Mouse (Mus musculus): ENCODE measurements around the gene Drap1.

Gene Drap1

DNA sequence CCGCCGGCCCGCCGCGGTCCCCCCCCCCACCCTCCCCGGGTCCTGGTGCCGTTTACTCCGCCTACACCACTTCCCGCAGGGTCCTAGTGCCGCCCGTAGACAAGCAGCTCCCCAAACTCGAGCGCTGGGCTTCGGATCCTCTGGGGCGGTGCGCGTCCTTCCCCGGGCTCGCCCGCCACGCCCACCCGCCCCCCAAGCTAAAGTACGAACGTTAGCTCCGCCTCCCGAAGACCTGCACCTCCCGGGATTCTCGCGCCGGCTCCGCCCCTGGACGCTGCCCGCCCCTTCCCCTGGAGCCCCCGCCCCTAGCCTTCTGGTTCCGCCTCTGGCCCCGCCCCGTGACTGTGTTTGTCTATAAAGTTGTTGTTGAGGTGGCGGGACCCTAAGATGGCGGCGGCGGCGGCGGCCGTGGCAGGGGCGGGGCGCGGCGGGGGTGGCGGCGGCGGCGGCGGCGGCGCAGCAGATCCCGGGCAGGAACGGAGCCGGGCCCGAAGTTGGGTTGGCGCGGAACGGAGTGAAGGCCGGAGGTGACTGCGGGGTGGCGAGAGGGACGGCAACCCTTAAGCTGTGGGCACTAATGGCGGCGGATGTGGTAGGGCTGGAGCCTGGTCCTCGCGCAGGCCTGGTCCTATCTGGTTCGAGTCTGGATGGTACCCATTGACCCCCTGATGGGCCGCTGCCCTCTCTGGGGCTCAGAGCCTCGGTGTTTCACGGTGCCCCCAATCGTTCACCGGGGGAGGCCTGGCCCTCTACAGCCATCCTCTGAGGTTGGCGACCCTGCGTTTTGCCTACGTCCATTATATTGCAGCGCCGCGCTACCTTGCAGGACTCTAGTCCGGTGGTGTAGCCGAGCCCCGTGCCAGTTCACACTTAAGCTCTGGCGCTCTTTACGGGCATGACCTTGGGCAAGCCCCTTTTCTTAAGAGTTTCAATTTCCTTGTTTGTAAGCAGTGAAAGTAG lies at the start of gene Drap1, which contains the start of gene AI837181:
Gene Drap1, minus strand, starts transcription at position 198 of the 960 bp plus-strand sequence.
Gene AI837181, plus strand, starts transcription at position 363 of the 960 bp plus-strand sequence.
- DNase-seq (ENCODE audit: low spot score in 2 of 2): peak; percentile 88 to 92

GRCm38 (mm10) chr19:5473720-5474119 lies 48.9 kb upstream of the Drap1 start, which contains the start of gene Efemp2:
TSS of gene Efemp2 (plus strand) at chr19:5473954.
- peak; percentile 83 to 89 for DNase-seq (ENCODE audit: low spot score in 2 of 2)

DNA sequence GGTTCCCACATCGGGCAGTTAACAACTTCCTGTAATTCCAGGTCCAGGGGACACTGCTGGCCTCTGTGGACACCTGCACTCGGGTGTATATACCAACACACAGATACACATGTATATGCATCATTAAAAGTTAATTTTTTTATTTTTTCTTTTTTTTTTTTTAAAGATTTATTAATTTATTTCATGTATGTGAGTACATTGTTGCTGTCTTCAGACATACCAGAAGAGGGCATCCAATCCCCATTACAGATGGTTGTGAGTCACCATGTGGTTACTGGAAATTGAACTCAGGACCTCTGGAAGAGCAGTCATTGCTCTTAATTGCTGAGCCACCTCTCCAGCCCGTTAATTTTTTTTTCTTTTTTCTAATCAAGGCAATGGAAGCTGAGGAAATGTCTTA lies 48.1 kb upstream of the Drap1 start:
- no peak for DNase-seq (ENCODE audit: low spot score in 2 of 2)

- no peak for DNase-seq (ENCODE audit: low spot score in 2 of 2)
These were observed 47.1 kb upstream of the Drap1 start for GRCm38 (mm10) chr19:5471846-5472245.

- no peak for DNase-seq (ENCODE audit: low spot score in 2 of 2)
These were observed 43.6 kb upstream of the Drap1 start, which contains the start of gene Ctsw for GRCm38 (mm10) chr19:5468374-5468773. TSS of gene Ctsw (minus strand) at chr19:5468507.

DNA sequence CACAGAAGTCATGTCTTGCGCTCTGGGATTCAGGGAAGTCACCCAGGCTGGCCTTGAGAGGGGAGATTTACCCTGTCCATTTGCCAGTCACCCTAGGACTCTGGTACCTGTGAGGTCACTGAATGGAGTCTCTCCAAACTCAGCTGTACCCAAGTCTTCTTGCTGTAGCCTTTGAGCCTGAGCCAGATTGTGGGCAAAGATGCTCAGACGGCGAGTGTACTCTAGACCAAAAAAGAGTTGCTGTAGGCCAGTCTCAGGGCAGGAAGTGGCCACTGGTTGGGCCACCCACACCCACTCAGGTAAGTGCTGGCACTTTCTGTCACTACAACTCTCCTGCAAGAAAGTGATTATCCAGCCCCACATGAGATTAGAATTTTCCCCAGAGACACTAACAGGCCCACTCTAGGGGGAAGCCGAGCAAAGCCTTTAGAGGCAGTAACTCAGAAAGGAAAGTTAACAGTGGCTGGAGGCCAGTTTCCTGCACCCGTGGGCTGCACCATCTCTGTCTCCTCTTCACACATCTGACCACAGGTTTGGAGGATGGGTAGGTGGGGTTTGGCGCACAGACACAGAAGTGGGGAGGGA lies 42.2 kb upstream of the Drap1 start:
- no peak for DNase-seq (ENCODE audit: low spot score in 2 of 2)

DNA sequence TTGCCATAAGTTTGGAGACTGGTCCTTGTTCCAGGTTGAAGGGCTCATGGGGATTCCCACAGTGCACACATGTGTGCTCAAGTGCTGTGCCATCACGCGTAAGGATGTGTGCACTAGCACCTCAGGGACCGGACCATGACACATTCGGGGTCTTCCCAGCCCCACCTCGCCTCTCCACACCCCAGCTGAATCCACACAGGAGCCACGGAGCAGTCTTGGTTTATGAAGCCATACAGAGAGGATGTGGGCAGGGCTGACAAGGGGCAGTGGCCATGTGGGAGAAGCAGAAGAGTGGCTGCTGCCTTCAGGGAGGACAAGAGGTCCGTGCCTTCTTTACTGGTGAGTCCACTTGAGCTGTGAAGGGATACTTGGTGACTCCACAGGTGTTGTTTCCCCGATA lies 40.3 kb upstream of the Drap1 start:
- DNase-seq (ENCODE audit: low spot score in 2 of 2): no peak

DNA sequence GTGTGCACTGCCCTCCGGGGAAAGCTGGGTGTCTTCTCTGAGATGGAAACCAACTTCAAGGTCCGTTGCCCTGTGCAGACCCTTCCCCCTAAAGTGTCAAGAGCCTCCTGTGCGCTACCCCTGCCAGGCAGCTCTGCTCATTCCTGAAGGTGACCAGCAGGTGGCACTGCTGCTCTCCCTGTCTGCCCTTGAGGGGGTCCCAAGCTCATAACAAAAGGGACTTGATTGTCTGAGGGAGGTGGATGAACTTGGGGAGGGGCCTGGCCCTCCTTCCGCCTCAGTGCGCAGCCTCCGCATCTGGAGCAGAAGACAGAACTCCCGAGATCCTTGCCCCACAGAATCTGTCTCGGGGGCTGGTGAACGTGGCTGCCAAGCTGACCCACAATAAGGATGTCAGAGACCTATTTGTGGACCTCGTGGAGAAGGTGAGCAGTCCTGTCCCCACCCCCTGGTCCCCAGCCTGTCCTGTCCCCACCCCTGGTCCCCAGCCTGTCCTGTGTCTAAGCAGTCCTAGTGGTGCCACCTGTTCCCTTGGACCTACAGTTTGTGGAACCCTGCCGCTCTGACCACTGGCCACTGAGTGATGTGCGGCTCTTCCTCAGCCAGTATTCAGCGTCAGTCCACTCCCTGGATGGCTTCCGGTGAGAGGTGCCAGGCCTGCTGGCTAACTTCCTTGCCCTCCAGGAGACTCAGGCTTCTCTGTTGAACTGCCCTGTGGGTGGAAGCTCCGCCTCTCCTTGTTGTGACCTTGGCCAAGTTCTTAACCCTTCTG lies 39.2 kb upstream of the Drap1 start:
- DNase-seq (ENCODE audit: low spot score in 2 of 2): peak in 1 of 2 experiments; percentile 42

- no peak for DNase-seq (ENCODE audit: low spot score in 2 of 2)
These were observed 38.4 kb upstream of the Drap1 start for GRCm38 (mm10) chr19:5463212-5463611.

- no peak for DNase-seq (ENCODE audit: low spot score in 2 of 2)
These were observed 36.6 kb upstream of the Drap1 start for GRCm38 (mm10) chr19:5461411-5461810.

DNA sequence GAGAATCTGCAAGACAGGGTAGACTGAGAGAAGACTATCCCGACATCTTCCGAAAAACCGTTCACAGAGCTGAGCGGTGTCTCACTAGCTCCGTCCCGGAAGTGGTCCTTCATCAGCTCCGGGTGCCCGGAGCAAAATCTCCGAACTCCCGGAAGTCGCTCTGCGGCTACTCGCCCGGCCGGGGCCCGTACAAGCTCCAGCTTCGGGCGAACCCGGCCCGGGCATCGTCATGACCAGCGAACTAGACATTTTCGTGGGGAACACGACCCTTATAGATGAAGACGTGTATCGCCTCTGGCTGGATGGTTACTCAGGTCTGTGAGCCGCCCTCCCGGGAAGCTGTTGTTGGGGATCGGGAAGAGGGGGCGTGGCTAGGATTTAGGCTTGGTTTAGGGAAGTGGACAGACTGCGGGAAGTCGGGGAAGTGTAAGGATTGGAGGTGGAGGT lies 35.7 kb upstream of the Drap1 start, which contains the start of gene Fibp:
Gene Fibp, plus strand, starts transcription at position 151 of the 447 bp plus-strand sequence.
- peak; percentile 87 to 88 for DNase-seq (ENCODE audit: low spot score in 2 of 2)

- DNase-seq (ENCODE audit: low spot score in 2 of 2): no peak
These were observed 35.1 kb upstream of the Drap1 start for GRCm38 (mm10) chr19:5459896-5460295.

GRCm38 (mm10) chr19:5459019-5459418 lies 34.2 kb upstream of the Drap1 start:
- no peak for DNase-seq (ENCODE audit: low spot score in 2 of 2)

DNA sequence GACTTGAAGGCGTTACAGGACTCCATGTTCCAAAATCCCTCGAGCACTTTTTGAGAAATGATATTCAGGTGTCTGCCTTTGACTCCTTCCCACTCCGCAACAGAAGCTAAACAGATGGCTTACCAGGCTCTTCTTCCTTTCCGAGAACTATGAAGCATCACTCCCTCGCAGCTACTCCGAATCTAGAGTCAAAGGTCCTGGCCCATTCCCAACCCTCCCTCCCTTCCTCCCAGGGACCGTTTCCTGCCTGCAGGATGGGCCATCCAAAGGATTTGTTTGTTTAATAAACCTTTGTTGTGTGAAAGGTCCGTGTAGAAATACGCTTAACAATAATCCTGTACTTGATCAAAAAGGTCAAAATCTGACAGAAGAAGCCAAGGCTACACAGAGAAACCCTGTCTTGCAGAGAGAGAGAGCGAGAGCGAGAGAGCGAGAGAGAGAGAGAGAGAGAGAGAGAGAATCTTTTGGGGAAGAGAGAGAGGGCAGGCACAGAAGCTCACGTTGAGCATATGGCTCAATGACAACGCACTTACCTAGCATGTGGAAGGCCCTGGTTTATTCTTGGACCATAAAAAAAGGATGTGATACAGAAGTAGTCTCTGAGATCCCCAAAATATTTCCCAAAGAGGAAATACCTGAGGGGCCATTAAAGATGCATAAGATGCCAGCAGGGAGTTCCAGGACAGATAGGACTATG lies 33.1 kb upstream of the Drap1 start, which contains the start of gene Ccdc85b:
Gene Ccdc85b, minus strand, starts transcription at position 149 of the 697 bp plus-strand sequence.
- DNase-seq (ENCODE audit: low spot score in 2 of 2): no peak

GRCm38 (mm10) chr19:5456922-5457745 lies 32.4 kb upstream of the Drap1 start:
- DNase-seq (ENCODE audit: low spot score in 2 of 2): peak; percentile 97 to 98

GRCm38 (mm10) chr19:5456241-5456921 lies 31.6 kb upstream of the Drap1 start:
- peak; percentile 62 to 80 for DNase-seq (ENCODE audit: low spot score in 2 of 2)

- DNase-seq (ENCODE audit: low spot score in 2 of 2): no peak
These were observed 30.8 kb upstream of the Drap1 start for GRCm38 (mm10) chr19:5455568-5455967.

GRCm38 (mm10) chr19:5455037-5455436 lies 30.3 kb upstream of the Drap1 start:
- no peak for DNase-seq (ENCODE audit: low spot score in 2 of 2)

DNA sequence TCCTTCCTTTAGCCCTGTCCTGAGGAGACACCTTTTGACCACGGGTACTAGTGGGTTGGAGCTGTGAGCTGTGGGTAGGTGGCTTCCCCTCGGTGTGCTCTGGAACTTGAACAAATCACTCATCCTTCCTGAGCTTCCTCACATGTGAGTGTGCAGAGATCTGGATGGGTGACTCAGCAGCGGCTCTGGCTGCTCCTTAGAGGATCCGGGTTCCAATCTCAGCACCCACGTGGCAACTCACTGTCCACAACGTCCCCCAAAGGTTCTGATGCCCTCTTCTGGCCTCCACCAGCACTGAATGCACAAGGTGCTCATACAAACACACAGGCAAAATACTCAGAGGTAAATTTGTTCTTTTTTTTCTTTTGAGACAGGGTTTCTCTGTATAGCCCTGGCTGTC lies 27.0 kb upstream of the Drap1 start:
- no peak for DNase-seq (ENCODE audit: low spot score in 2 of 2)

GRCm38 (mm10) chr19:5449673-5450072 lies 24.9 kb upstream of the Drap1 start:
- no peak for DNase-seq (ENCODE audit: low spot score in 2 of 2)

Measured in heart, adult 9 months (tissue).